Mouse (Mus musculus) ES-E14 (cell line): Measurements from ENCODE around the gene Rora.

Experiments used
- CHD2 ChIP-seq: IDR thresholded peaks from 2 replicates; pipeline ENCODE4 v1.6.1; 2014; ENCODE audit warnings: mild to moderate bottlenecking, low read depth, low read length, inconsistent platforms
- HCFC1 ChIP-seq: IDR thresholded peaks from 2 replicates; pipeline ENCODE4 v1.6.1; 2012; ENCODE audit warnings: low read length, inconsistent platforms, borderline replicate concordance; ENCODE audit not compliant: insufficient read depth
- ZC3H11A ChIP-seq: IDR thresholded peaks from 2 replicates; pipeline ENCODE4 v1.6.1; 2012; ENCODE audit warnings: low read depth, mild to moderate bottlenecking, inconsistent platforms, low read length, borderline replicate concordance
- ZNF384 ChIP-seq: IDR thresholded peaks from 2 replicates; pipeline ENCODE4 v1.6.1; 2012; ENCODE audit warnings: low read depth, low read length, inconsistent platforms

- TF ChIP-seq CHD2 (no peak), ZNF384 (no peak), ZC3H11A (no peak), HCFC1 (no peak)
Measured at GRCm38 (mm10) chr9:69013186-69013715, 359.7 kb downstream of the Rora start.
